Mouse (Mus musculus) MEL (cell line): Measurements from ENCODE around the gene Wdr89. TPM values are rescaled to one million over a fixed set of nuclear protein-coding genes. Genes with fewer than 3 reads are reported as not detected.
"Not testable (repeated sequence)": the region's sequence is repeated elsewhere in the genome, so short reads cannot be mapped to it uniquely, and the experiment has no call there.

ENCODE experiments used
- DNase-seq: peaks from one replicate; pipeline ENCODE4 v3.0.0; 2011; ENCODE audit warnings: low read depth, low spot score
- H3K27ac ChIP-seq: 2 replicates; pipeline ENCODE4 v1.5.1; 2012; ENCODE audit warnings: low read depth, mild to moderate bottlenecking, control low read depth, low read length, moderate library complexity; ENCODE audit not compliant: control insufficient read depth
- H3K27me3 ChIP-seq, 2 experiments: fragments of 150-350 bp in 1 of 2; sonication (generic) in 1 of 2; 2 replicates each; pipeline ENCODE4 v1.6.1; 2012; ENCODE audit warnings: low read length in 2 of 2, mild to moderate bottlenecking in 2 of 2, improper control_type of control experiment in 1 of 2, moderate library complexity in 1 of 2; ENCODE audit not compliant: insufficient read depth in 2 of 2, control insufficient read depth in 1 of 2
- H3K36me3 ChIP-seq, 2 experiments: 2 replicates each; pipeline ENCODE4 v1.6.1; 2012 to 2014; ENCODE audit warnings: low read length in 2 of 2, improper control_type of control experiment in 1 of 2, inconsistent platforms in 1 of 2, mild to moderate bottlenecking in 1 of 2; ENCODE audit not compliant: insufficient read depth in 2 of 2, control insufficient read depth in 1 of 2
- H3K4me1 ChIP-seq, 2 experiments: fragments of 150-350 bp in 1 of 2; sonication (generic) in 1 of 2; 2 replicates each; pipeline ENCODE4 v1.6.1; 2012; ENCODE audit warnings: low read length in 2 of 2, improper control_type of control experiment in 1 of 2, mild to moderate bottlenecking in 1 of 2; ENCODE audit not compliant: insufficient read depth in 2 of 2, control insufficient read depth in 1 of 2
- H3K4me3 ChIP-seq, 2 experiments: fragments of 150-350 bp in 1 of 2; sonication (generic) in 1 of 2; 2 replicates each; pipeline ENCODE4 v1.5.1; 2012; ENCODE audit warnings: low read depth in 2 of 2, low read length in 2 of 2, mild to moderate bottlenecking in 2 of 2, moderate library complexity in 2 of 2, control low read depth in 1 of 2, improper control_type of control experiment in 1 of 2; ENCODE audit not compliant: control insufficient read depth in 1 of 2, insufficient read depth in 1 of 2
- H3K79me2 ChIP-seq: 2 replicates; pipeline ENCODE4 v1.6.1; 2012; ENCODE audit warnings: mild to moderate bottlenecking, low read length, moderate library complexity; ENCODE audit not compliant: control insufficient read depth, poor library complexity, insufficient read depth
- H3K9ac ChIP-seq: 2 replicates; pipeline ENCODE4 v1.6.1; 2012; ENCODE audit warnings: low read depth, mild to moderate bottlenecking, control low read depth, low read length, moderate library complexity; ENCODE audit not compliant: control insufficient read depth, poor library complexity, severe bottlenecking
- H3K9me3 ChIP-seq: fragments of 150-350 bp; sonication (generic); replicated peaks from 2 replicates; pipeline ENCODE4 v1.6.1; 2012; ENCODE audit warnings: mild to moderate bottlenecking, low read length, improper control_type of control experiment, moderate library complexity; ENCODE audit not compliant: insufficient read depth
- BHLHE40 ChIP-seq: IDR thresholded peaks from 2 replicates; pipeline ENCODE4 v1.6.1; 2012; ENCODE audit warnings: low read depth, mild to moderate bottlenecking, inconsistent platforms, low read length, improper control_type of control experiment, borderline replicate concordance
- CTCF ChIP-seq, 3 experiments: IDR thresholded peaks in 2 of 3; conservative IDR thresholded peaks in 1 of 3; 2 replicates each; pipeline ENCODE4 v1.5.1; 2011 to 2012; ENCODE audit warnings: low read length in 3 of 3, low read depth in 2 of 3, mild to moderate bottlenecking in 2 of 3, improper control_type of control experiment in 1 of 3, inconsistent platforms in 1 of 3, mixed read lengths in 1 of 3, moderate library complexity in 1 of 3; ENCODE audit not compliant: control insufficient read depth in 1 of 3, insufficient read depth in 1 of 3, poor library complexity in 1 of 3, severe bottlenecking in 1 of 3
- ELF1 ChIP-seq: IDR thresholded peaks from 2 replicates; pipeline ENCODE4 v1.6.1; 2014; ENCODE audit warnings: low read depth, mild to moderate bottlenecking, inconsistent platforms, low read length, improper control_type of control experiment, moderate library complexity
- EP300 ChIP-seq, 2 experiments: IDR thresholded peaks; 2 replicates each; pipeline ENCODE4 v1.6.1; 2011; ENCODE audit warnings: improper control_type of control experiment in 2 of 2, low read length in 2 of 2, low read depth in 1 of 2, mild to moderate bottlenecking in 1 of 2
- ETS1 ChIP-seq: IDR thresholded peaks from 2 replicates; pipeline ENCODE4 v1.6.1; 2012; ENCODE audit warnings: low read depth, mild to moderate bottlenecking, inconsistent platforms, low read length, improper control_type of control experiment, moderate library complexity
- GATA1 ChIP-seq: IDR thresholded peaks from 2 replicates; pipeline ENCODE4 v1.6.1; 2011; ENCODE audit warnings: low read depth, low read length, improper control_type of control experiment
- KAT2A ChIP-seq: conservative IDR thresholded peaks from 2 replicates; pipeline ENCODE4 v1.6.1; 2012; ENCODE audit warnings: low read depth, low read length, improper control_type of control experiment, inconsistent platforms
- MAX ChIP-seq: IDR thresholded peaks from 2 replicates; pipeline ENCODE4 v1.6.1; 2011; ENCODE audit warnings: low read length, improper control_type of control experiment
- NELFE ChIP-seq: IDR thresholded peaks from 2 replicates; pipeline ENCODE4 v1.6.1; 2011; ENCODE audit warnings: low read depth, low read length, improper control_type of control experiment
- POLR2AphosphoS2 ChIP-seq: IDR thresholded peaks from 2 replicates; pipeline ENCODE4 v1.6.1; 2011; ENCODE audit warnings: low read length, improper control_type of control experiment
- RCOR1 ChIP-seq: IDR thresholded peaks from 2 replicates; pipeline ENCODE4 v1.6.1; 2012; ENCODE audit warnings: low read depth, mild to moderate bottlenecking, inconsistent platforms, low read length, improper control_type of control experiment
- SIN3A ChIP-seq: IDR thresholded peaks from 2 replicates; pipeline ENCODE4 v1.6.1; 2012; ENCODE audit warnings: low read length, improper control_type of control experiment, inconsistent platforms
- SMC3 ChIP-seq: IDR thresholded peaks from 2 replicates; pipeline ENCODE4 v1.6.1; 2011; ENCODE audit warnings: low read depth, low read length, improper control_type of control experiment
- TAL1 ChIP-seq: IDR thresholded peaks from 2 replicates; pipeline ENCODE4 v1.6.1; 2012; ENCODE audit warnings: mild to moderate bottlenecking, inconsistent platforms, low read length, moderate library complexity, mixed read lengths
- TCF12 ChIP-seq: IDR thresholded peaks from 2 replicates; pipeline ENCODE4 v1.6.1; 2014; ENCODE audit warnings: low read depth, mild to moderate bottlenecking, inconsistent platforms, low read length, improper control_type of control experiment, moderate library complexity
- UBTF ChIP-seq: IDR thresholded peaks from 2 replicates; pipeline ENCODE4 v1.6.1; 2012; ENCODE audit warnings: low read depth, mild to moderate bottlenecking, inconsistent platforms, low read length, improper control_type of control experiment, moderate library complexity, borderline replicate concordance; ENCODE audit not compliant: insufficient read depth
- USF2 ChIP-seq, 2 experiments: IDR thresholded peaks; 2 replicates each; pipeline ENCODE4 v1.6.1; 2011 to 2012; ENCODE audit warnings: improper control_type of control experiment in 2 of 2, low read length in 2 of 2, borderline replicate concordance in 1 of 2, inconsistent platforms in 1 of 2, low read depth in 1 of 2, mild to moderate bottlenecking in 1 of 2; ENCODE audit not compliant: insufficient read depth in 1 of 2
- ZNF384 ChIP-seq: IDR thresholded peaks from 2 replicates; pipeline ENCODE4 v1.6.1; 2012; ENCODE audit warnings: low read depth, mild to moderate bottlenecking, inconsistent platforms, low read length, improper control_type of control experiment
- polyA plus RNA-seq, 2 experiments: library from polyadenylated mRNA; stranded (reverse) in 1 of 2; unstranded in 1 of 2; fragments of >175 nt in 1 of 2; fragments of >200 nt in 1 of 2; gene quantifications; 2 replicates each; pipeline versions ENCODE4 v1.2.1 to v1.2.4; 2012; ENCODE audit warnings: low replicate concordance in 2 of 2, low read depth in 1 of 2; ENCODE audit not compliant: insufficient read length in 2 of 2, insufficient read depth in 1 of 2, missing spikeins in 1 of 2
- total RNA-seq: library from RNA; depleted of rRNA; stranded (reverse); fragments of 300-350 nt; gene quantifications from 2 replicates; pipeline ENCODE4 v1.2.3, GENCODE M21; 2012

Gene Wdr89
- total and polyA plus RNA-seq, 3 experiments = 10.2 to 57.8 (median 31.2) TPM

DNA sequence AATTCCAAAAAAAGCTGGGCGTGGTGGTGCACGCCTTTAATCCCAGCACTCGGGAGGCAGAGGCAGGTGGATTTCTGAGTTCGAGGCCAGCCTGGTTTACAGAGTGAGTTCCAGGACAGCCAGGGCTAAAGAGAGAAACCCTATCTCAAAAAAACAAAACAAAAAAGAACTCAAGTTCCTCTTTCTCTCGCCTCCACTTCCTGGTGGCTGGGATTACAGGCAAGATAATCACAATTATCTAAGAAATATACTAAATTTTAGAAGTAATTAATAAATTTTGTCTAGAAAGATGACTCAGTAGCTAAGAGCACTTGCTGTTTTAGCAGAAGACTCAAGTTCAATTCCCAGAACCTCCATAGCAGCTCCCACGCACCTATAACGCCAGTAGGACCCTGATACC is 43.6 kb upstream of the Wdr89 start:
- not testable (repeated sequence) for H3K9me3 ChIP-seq, H3K9ac ChIP-seq, H3K4me3 ChIP-seq, H3K79me2 ChIP-seq, H3K27me3 ChIP-seq
- DNase-seq = peak; percentile 68
- peaks cover 3 to 20% of the 10 kb centered on the region in 2 experiments; a peak in 3 of 4 replicates for H3K4me1 ChIP-seq
- H3K27ac ChIP-seq = peak overlapping the region; percentile 53
- TF ChIP-seq TCF12 (peak; percentile 62; the same call in 1 of the 2 replicates), ELF1 (peak; percentile 83), ETS1 (peak; percentile 69; the same call in 1 of the 2 replicates), ZNF384 (peak; percentile 77), EP300 (IDR thresholded peaks at IDR 0.05; ENCODE audit: low read depth in 1 of 2, low read length in 2 of 2) (peak; percentile 77 to 85), RCOR1 (peak; percentile 85), GATA1 (peak; percentile 91)
- H3K36me3 ChIP-seq = peaks cover 2 to 21% of the 10 kb centered on the region in 2 experiments; a peak in 3 of 4 replicates

DNA sequence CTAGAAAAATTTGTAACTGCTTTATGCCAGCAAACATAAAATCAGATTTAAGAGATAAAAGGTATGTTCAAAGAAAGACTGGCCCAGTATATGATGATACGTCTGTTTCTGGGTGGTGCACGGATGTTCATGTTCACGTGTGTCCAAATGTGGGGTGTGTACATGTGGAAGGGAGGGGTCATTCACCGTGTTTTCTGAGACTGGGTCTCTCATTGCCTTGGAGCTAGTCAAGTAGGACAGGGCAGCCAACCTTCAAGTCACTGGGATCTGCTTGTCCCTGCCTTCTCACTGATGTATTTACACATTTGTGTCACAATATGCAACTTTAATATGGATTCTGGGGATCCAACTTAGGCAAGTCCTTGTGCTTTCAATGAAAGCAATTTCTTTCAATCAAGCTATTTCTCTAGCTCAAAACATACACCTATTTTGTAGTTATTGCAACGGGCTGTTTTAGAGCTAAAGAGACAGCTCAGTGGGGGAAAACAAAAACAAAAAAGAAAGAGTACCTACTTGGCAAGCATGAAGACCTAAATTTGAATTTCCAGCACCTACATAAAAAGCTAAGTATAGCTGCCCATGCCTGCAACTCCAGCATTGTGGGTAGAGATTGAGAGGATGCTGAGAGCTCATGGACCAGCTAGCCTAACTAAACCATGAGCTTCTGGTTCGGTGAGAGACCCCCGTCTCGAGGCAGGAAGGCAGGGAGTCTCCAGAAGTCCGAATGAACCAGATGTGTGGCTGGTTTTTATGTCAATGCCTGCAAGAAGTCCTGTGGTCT is 41.4 kb upstream of the Wdr89 start:
- TF ChIP-seq ELF1 (no peak), POLR2AphosphoS2 (no peak), BHLHE40 (no peak), RCOR1 (no peak), SMC3 (no peak), ZNF384 (no peak), USF2 (IDR thresholded peaks at IDR 0.05; ENCODE audit: borderline replicate concordance in 1 of 2, insufficient read depth in 1 of 2, low read depth in 1 of 2, low read length in 2 of 2) (no peak)
- TF ChIP-seq, all 39 proteins: peak for 0
- DNase-seq = no peak
- peaks cover 2 to 21% of the 10 kb centered on the region in 2 experiments; a peak in 3 of 4 replicates for H3K36me3 ChIP-seq
- H3K27me3 ChIP-seq = no peaks in the 10 kb centered on the region
- H3K27ac ChIP-seq = no peak overlapping the region
- no peaks in the 10 kb centered on the region for H3K9me3 ChIP-seq
- no peak overlapping the region for H3K9ac ChIP-seq
- no peaks in the 10 kb centered on the region for H3K79me2 ChIP-seq
- no peak overlapping the region for H3K4me3 ChIP-seq
- peaks cover 3 to 20% of the 10 kb centered on the region in 2 experiments; a peak in 3 of 4 replicates for H3K4me1 ChIP-seq

DNA sequence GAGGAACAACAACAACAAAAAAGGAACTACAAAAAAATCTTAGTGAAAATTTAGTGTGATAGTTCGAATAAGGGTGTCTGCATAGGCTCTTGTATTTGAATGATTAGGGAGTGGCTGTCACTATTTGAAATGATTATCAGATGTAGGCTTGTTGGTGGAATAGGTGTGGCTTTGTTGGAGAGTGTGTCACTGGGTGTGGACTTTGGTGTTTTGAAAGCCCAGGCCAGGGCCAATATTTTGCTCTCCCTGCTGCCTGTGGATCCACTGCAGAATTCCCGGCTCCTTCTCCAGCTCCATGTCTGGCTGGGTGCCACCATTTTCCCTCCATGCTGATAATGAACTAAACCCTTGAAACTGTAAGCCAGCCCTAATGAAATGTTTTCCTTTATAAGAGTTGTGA is 40.2 kb upstream of the Wdr89 start:
- peaks cover 0 to 21% of the 10 kb centered on the region in 2 experiments; a peak in 2 of 4 replicates for H3K36me3 ChIP-seq
- peaks cover 3 to 20% of the 10 kb centered on the region in 2 experiments; a peak in 3 of 4 replicates for H3K4me1 ChIP-seq
- TF ChIP-seq MAX = no peak
- no peak for TF ChIP-seq TAL1
- TF ChIP-seq SIN3A = no peak
- TF ChIP-seq GATA1 = peak; percentile 36; the same call in 1 of the 2 replicates
- peak; percentile 73; the same call in 1 of the 2 replicates for TF ChIP-seq ZNF384
- no peak for TF ChIP-seq KAT2A
- no peak for TF ChIP-seq POLR2AphosphoS2
- no peak for TF ChIP-seq NELFE
- TF ChIP-seq CTCF (IDR thresholded peaks at IDR 0.05 in 2 of 3, conservative IDR thresholded peaks at IDR 0.05 in 1 of 3; ENCODE audit: control insufficient read depth in 1 of 3, insufficient read depth in 1 of 3, low read depth in 2 of 3, low read length in 3 of 3, poor library complexity in 1 of 3, severe bottlenecking in 1 of 3) = no peak
- TF ChIP-seq UBTF = no peak
- no peak for DNase-seq
- no peak overlapping the region for H3K4me3 ChIP-seq
- no peak overlapping the region for H3K9ac ChIP-seq
- H3K27me3 ChIP-seq = no peaks in the 10 kb centered on the region
- no peaks in the 10 kb centered on the region for H3K9me3 ChIP-seq
- no peaks in the 10 kb centered on the region for H3K79me2 ChIP-seq
- no peak overlapping the region for H3K27ac ChIP-seq
